Mouse (Mus musculus): ENCODE results near the gene Mpp5. TPM values are rescaled to one million over a fixed set of nuclear protein-coding genes. Genes with fewer than 3 reads are reported as not detected.

Gene Mpp5
- total and polyA plus RNA-seq, 2 experiments from 2014 or later: 10.8 to 14.7 TPM

DNA sequence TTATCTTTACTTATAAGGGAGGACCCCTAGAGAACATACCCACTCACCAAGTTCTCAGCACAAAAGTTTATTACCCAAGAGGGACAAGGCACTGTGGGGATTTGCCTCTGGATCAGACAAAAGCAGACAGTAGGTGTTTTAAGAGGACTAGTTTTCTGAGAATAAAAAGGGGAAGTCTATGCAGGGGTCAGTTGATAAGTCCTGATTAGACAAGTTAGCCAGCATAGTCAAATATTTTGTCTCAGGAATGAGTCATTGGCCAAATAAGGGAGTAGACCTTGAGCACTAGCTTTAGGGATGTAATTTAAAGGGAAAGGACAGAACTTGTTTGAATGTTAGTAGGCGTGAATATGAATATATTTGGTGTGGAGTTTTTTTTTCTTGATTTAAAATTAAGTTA lies 119.4 kb downstream of the Mpp5 start:
- no peak overlapping the region for H3K4me2 ChIP-seq (ENCODE audit: low read depth)
- 98% methylated on average over 1 of the region's 1 CpGs for WGBS
- peaks cover 3% of the 10 kb centered on the region for H3K4me1 ChIP-seq (ENCODE audit: insufficient read depth)
- DNase-seq (no peak), ATAC-seq (no peak)
- no peak overlapping the region for H3K9ac ChIP-seq
- TF ChIP-seq CTCF (IDR thresholded peaks at IDR 0.05; ENCODE audit: low read depth): no peak
- no peak overlapping the region for H3K27ac ChIP-seq (ENCODE audit: low read depth, low read length)
- H3K36me3 ChIP-seq (ENCODE audit: insufficient read depth): peaks cover 13% of the 10 kb centered on the region; the same call in 1 of the 2 replicates
- H3K9me3 ChIP-seq (ENCODE audit: low read length): no peaks in the 10 kb centered on the region
- no peaks in the 10 kb centered on the region for H3K27me3 ChIP-seq (ENCODE audit: insufficient read depth, low read length)
- no peak overlapping the region for H3K4me3 ChIP-seq (ENCODE audit: low read depth, low read length)

DNA sequence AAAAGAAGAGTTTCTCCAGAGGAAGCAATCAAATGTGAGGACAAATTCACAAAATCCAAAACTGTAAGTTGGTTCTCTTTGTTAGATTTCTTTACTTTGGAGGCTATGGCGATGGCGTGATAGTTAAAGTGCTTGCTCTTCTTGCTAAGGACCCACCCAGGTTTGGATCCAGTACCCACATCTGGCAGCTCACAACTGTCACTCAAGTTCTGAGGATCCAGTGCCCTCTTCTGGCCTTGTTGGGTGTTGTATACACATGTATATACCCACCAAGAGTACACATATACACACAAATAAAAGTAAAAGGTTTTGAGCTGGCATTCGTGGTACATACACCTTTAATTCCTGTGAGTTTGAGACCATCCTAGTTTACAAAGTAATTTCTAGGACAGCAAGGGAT lies 125.9 kb downstream of the Mpp5 start:
- DNase-seq: no peak
- ATAC-seq: no peak
- Histone ChIP-seq H3K9me3 (ENCODE audit: low read length) (no peaks in the 10 kb centered on the region), H3K4me2 (ENCODE audit: low read depth) (no peak overlapping the region), H3K9ac (no peak overlapping the region), H3K27me3 (ENCODE audit: insufficient read depth, low read length) (no peaks in the 10 kb centered on the region), H3K4me3 (ENCODE audit: low read depth, low read length) (no peak overlapping the region), H3K27ac (ENCODE audit: low read depth, low read length) (no peak overlapping the region), H3K36me3 (ENCODE audit: insufficient read depth) (peaks cover 30% of the 10 kb centered on the region), H3K4me1 (ENCODE audit: insufficient read depth) (no peaks in the 10 kb centered on the region)
- WGBS: 97% methylated on average over 3 of the region's 3 CpGs
- no peak for TF ChIP-seq CTCF (IDR thresholded peaks at IDR 0.05; ENCODE audit: low read depth)

DNA sequence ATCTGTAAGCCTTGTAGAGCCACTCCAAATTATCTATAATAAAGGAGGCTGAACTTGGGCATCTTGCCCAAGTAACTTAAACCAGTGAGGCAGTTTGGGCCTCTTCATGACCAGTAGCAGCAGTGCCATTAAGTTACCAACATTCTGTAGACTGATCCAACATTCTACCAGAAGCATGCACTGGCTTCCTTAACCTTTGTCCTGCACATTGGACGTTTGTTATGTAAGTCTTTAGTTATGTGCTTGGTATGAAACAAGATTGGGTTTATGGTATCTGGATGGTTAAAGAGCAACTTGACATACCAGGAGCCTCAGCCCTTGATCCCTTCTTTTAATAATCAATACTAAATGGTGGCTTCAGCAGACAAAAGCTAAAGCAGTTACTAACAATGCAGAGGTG lies 141.4 kb downstream of the Mpp5 start:
- Histone ChIP-seq H3K9ac (no peak overlapping the region), H3K27ac (ENCODE audit: low read depth, low read length) (no peak overlapping the region), H3K36me3 (ENCODE audit: insufficient read depth) (peaks cover 7% of the 10 kb centered on the region), H3K4me3 (ENCODE audit: low read depth, low read length) (no peak overlapping the region), H3K4me2 (ENCODE audit: low read depth) (no peak overlapping the region), H3K27me3 (ENCODE audit: insufficient read depth, low read length) (no peaks in the 10 kb centered on the region), H3K9me3 (ENCODE audit: low read length) (no peaks in the 10 kb centered on the region), H3K4me1 (ENCODE audit: insufficient read depth) (no peaks in the 10 kb centered on the region)
- ATAC-seq (no peak), DNase-seq (no peak)
- no peak for TF ChIP-seq CTCF (IDR thresholded peaks at IDR 0.05; ENCODE audit: low read depth)
- 79% methylated on average over 1 of the region's 1 CpGs for WGBS

Other genes with a start within 250 kb of the Mpp5 start
- 0.77 TPM in 1 of 2 replicates, not detected in the other for gene Fam71d, start 57.4 kb upstream of the Mpp5 start, total RNA-seq (2014; rRNA removed)
- gene Fam71d, start 57.4 kb upstream of the Mpp5 start, polyA plus RNA-seq (2015; fragmentation: Nextera tagmentation; extraction: Ambion mirVana): not detected in 2 replicates
- gene Atp6v1d, start 112.7 kb downstream of the Mpp5 start, total RNA-seq (2014; rRNA removed): 83.8 and 91.3 TPM in 2 replicates
- 162 and 194 TPM in 2 replicates for gene Atp6v1d, start 112.7 kb downstream of the Mpp5 start, polyA plus RNA-seq (2015; fragmentation: Nextera tagmentation; extraction: Ambion mirVana)
- gene Eif2s1, start 112.9 kb downstream of the Mpp5 start, total RNA-seq (2014; rRNA removed): 56.6 and 84.5 TPM in 2 replicates
- 98.4 and 111 TPM in 2 replicates for gene Eif2s1, start 112.9 kb downstream of the Mpp5 start, polyA plus RNA-seq (2015; fragmentation: Nextera tagmentation; extraction: Ambion mirVana)
- gene Plek2, start 158.1 kb downstream of the Mpp5 start, total RNA-seq (2014; rRNA removed): 1.1 and 1.2 TPM in 2 replicates
- 1.1 and 2.7 TPM in 2 replicates for gene Plek2, start 158.1 kb downstream of the Mpp5 start, polyA plus RNA-seq (2015; fragmentation: Nextera tagmentation; extraction: Ambion mirVana)

All from forebrain, postnatal 0 days (tissue).